Mouse (Mus musculus) right cerebral cortex, postnatal 25 days (tissue): ENCODE data around the gene Pnrc1.
"Not testable (repeated sequence)": the region's sequence is repeated elsewhere in the genome, so short reads cannot be mapped to it uniquely, and the experiment has no call there.

Experiments used
- DNase-seq: peaks from one replicate; pipeline ENCODE4 v3.0.0; 2022

Gene Pnrc1

DNA sequence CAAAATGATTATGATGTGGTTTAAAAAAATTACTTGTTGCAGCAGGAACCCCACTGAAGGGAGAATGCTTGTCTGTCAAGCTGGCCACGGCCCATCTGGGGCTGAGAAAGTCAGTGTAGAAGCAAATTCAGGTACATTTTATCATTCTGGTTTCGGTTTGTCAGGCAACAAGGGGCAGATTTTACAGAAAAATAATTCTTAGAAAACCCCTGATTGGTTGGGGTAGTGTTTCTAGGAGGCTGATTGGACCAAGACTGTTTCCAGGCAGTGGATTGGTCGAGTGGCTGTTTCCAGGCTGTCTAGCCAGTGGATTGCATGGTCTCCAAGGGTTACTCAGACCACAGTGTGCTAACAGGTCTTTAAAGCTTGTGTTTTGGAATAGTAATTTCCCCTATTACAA lies at the start of gene Pnrc1:
Gene Pnrc1 (minus strand): TSS at position 162 of the 400 bp plus-strand sequence.
- peak; percentile 9 for DNase-seq

DNA sequence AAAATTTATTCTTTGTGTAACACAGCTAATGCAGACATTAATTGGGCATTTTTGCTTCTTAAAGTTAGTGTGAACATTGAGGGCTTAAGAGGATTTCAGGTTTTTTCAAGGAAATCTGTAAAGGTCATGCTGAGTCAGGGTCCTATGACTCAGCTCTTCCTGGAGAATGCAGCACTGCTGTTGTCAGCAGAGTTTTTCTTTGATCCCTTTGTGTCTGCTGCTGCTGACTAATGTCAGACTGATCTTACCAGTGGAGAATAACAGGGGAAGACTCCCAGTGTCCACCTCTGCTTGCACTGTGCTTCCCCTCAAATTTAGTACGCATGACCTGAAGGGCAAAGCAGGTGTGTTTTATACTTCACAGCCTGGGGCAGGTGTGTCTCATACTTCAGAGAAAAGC lies 48.0 kb upstream of the Pnrc1 start:
- no peak for DNase-seq

DNA sequence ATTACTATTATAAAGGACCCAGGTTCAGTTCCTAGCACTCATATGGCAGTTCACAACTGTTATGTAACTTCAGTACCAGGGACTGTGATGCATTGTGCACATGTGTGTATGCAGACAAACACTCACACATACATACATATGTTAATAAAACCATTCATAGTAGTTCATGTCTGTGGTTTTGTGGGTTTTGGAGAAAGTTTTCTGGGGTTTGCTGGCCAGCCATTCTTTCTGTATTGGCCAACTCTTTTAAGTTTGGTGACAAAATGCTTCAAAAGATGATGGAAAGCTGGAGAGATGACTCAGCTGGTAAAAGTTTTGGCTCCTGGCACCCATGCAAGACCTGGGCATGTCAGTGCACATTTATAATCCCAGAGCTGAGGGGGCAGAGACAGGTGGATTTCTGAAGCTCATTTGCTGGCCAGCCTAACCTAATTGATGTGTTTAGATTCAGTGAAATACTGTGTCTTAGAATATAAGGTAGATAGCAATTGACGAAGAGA lies 43.0 kb upstream of the Pnrc1 start:
- DNase-seq: no peak

DNA sequence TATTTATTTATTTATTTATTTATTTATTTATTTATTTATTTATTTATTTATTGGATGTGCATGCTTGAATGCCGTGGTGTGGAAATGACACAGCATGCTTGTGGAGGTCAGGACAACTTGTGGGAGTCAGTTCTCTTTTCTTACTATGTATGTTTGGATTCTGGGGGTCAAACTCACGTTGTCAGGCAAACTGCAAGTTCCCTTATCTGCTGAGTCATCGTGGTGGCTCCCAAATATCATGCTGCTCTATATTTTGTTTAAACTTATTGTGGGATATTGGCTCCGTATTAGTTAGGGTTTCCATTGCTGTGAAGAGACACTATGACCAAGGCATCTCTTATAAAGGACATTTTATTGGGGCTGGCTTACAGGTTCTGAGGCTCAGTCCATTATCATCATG lies 41.2 kb upstream of the Pnrc1 start:
- no peak for DNase-seq

DNA sequence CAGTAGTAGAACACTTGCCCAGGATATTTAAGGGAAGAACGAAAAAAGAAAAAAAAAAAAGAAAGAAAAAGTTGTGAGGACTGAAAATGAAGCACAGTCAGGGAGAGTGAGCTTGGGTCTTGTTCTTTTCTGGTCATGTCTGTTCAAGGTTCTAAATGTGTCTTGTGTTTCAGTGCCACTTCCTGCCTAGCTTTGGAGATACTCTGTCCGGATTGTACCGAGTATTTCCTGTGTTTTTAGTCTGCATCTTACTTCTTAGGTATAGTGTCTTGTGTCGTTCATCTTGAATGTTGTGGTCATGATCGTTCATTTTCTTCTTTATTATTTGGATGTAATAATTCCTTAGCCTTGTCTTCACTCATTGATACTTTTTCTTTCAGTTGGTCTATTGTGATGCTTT lies 25.9 kb upstream of the Pnrc1 start:
- no peak for DNase-seq

DNA sequence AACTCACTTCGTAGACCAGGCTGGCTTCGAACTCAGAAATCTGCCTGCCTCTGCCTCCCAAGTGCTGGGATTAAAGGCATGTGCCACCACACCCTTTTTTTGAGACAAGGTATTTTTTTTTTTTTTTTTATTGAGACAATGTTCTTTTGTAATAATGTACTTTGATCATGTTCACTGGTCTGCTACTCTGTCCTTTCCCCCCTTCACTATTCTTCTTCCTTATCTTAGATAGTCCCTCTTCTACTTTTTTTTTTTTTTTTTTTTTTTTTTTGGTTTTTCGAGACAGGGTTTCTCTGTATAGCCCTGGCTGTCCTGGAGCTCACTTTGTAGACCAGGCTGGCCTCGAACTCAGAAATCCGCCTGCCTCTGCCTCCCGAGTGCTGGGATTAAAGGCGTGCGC lies 24.2 kb upstream of the Pnrc1 start:
- DNase-seq: not testable (repeated sequence)

DNA sequence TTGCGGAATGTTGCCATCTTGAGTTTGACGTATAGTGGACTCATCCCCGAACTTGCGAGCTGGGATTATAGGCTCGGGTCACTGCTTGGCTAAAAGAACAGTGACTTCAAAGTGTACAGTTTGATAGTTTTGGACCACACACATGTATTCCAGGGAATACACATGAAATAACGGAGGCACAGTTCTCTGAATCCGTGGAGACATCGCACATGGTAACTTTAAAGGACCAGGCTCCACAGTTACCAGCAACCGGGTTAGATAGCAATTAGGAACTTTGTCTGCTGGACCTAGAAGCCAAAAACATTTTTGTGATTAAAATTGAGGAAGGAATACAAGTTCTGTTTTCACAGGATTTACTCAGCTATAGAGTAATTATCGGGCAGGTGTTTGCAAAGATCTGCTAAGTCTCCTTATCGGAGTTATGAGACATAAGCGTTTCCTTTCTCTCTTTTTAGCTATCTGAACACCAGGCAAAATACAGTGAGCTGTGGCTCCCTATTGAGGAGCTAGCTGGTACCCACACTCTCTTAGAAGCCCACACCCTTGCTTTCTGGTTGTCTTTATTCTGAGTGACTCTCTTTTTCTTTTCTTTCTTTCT lies 21.0 kb upstream of the Pnrc1 start:
- no peak for DNase-seq

DNA sequence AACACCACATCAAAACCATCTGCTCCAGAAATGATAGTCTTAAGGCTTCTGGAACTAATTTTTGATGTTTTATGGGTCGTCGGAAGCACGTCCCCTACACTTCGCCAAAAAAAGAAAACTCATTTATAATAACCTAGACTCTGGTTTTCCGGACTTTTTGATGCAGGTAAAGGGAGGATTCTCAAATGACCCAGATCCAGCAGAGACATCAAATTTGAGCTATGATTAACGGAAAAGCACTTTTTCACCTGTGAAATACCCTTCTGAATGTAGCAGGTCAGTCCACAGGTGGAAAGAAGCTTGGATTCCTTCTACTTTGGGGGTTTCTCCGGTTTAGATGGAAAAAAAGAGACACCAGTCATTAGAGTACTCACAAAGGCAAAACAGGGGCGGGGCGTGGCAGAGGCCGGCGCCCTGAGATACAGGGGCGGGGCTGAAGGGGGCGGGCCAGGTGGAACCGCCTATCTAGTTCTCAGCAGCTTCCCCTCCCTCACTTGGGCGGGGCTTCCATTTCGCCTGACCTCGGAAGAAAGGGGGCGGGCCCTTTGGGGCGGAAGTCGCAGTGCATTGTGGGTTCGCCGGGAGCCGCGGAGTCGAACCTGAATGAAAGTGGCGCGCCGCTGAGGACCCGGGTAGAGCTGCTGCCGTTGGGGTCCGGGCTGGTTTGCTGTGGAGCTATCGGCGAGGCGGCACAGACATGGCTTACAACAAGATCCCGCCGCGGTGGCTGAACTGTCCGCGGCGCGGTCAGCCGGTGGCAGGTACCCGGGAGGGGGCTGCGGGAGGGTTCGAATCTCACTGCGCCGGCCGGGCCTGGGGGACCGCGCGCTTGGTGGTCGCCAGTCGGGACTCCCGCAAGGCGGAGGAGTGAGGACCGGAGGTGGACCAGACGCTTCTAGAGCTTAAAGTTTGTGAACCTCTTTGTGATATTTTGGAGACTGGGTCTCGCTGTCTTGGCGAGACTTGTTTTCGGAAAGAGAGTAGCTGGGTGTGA lies 20.1 kb upstream of the Pnrc1 start, which contains the start of gene Rngtt:
Gene Rngtt (plus strand): TSS at position 548 of the 994 bp plus-strand sequence.
- DNase-seq: peak; percentile 92

DNA sequence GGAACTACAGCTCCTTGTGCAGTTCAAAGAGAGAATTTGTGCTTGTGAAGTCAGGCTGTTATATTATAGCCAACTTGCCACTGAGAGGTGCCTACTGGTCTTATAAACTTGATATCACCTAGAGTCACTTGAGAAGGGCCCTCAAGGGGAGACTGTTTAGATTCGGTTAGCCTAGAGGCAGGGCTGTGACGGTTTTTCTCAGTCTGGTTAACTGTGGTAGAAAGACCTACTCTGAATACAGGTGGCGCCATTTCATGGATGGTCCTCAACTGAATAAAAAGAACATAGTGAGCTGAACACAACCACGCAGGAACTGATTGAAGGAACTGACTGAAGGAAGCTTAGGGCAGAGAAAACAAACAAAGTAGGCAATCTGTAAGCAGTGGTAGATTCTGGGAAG lies 17.2 kb upstream of the Pnrc1 start:
- no peak for DNase-seq

DNA sequence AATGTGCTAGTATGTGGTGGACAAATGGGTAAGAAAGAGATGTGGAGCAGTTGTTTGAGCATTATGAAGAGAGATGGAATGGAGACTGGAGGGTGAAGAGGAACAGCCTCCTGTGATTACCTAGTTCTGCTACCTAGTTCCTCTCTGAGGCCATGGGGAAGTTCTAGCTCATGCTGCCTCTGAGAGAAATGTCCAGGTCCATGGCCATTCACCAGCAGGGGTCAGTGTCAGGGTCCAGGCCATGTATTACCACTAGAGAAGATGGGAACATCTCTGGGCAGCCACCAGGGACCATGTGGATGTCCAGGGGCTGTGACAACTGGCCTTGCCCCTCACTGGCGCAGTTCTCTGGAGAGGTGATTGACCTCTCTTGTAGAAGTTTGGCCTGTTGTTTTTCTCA lies 13.1 kb upstream of the Pnrc1 start:
- DNase-seq: no peak

DNA sequence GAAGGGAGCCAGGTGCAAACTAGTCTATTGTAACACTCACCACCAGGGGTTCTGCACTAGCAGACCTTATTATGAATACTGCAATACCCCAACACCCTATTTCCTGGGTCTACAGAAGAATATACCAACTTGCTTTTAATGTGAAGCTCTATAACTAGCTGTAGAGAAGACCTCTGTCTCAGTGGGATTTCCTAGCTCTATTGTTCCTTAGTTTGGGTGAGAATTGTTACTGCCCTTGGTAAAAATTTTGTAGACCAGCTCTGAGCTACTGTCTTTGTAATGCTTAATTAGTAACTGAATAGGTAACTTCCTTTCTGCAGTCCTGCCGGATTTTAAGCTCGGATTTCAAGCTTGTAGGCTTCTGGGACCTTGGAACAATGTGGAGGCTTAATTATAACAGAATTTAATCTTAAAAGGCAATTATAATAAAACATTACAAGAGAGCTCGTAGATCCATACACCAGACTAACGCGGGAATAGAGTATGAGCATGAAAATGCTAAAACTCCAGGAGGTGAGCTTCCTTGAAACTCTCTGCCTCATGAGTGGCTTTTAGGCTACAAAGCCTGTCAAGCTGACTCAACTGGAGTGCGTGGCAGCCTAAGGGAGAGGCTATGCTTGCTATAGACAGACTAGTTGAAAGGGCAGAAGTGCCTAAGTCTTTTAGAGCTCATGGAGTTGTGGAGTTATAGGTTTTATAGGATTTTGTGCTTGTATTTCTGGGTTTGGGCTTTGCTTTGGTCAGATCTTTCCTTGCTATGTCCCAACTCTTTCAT lies 11.1 kb upstream of the Pnrc1 start:
- DNase-seq: not testable (repeated sequence)

DNA sequence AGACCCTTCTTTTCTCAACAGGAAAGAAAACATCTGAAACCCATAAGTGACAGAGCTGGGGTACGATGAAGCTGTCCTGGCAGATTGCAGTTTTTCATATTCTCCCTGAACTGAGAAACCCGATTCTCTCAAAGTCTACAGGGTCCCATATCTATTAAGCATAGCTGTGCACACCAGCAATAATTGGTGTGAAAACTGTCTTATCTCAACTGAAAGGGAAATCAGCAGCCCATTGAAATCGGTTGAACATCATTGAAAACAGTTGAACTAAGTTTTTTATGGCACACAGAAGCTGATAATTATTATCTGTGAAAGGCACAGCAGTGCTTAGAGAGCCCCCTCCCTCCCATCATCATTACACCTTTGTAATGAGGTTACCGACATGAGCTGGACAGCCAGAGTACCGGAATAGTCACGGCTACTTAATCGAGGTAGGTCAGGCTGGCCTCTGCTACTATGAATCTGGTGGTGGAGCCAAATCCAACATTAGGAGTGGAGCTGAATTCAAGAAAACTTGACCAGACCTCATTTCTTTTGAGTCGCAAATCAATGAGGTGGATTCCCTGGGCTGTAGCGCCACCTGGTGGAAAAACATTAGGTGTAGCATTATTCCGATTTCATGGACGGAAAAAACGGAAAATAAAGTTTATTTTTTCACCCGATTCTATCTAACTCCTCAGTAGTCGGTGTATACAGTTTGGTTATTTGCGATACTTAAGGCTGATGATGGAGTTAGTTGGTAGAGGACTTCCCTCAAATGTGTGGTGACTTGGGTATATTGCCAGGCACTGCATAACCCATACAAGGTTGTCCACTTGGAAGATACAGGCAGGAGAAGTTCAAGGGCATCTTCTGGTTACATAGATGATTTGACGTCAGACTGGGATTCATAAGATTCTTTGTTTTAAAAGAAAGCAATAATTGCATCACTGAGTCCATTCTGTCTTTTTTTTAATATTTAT lies 2.7 kb upstream of the Pnrc1 start:
- DNase-seq: peak; percentile 43

DNA sequence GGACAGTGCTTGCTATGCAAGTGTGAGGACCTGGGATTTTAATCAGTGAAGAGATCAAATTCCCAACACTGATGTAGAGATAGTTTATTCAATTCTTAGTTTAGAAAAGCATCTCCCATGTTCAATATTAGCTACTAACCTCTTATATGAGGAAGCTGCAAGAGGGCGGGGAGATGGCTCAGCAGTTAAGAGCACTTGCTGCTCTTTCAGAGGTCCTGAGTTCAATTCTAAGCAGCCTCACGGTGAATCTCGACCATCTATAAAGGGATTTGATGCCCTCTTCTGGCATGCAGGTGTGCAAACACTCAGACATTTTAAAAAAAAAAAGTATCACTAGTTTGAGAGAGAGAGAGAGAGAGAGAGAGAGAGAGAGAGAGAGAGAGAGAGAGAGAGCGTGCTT lies 915 bp upstream of the Pnrc1 start:
- no peak for DNase-seq

DNA sequence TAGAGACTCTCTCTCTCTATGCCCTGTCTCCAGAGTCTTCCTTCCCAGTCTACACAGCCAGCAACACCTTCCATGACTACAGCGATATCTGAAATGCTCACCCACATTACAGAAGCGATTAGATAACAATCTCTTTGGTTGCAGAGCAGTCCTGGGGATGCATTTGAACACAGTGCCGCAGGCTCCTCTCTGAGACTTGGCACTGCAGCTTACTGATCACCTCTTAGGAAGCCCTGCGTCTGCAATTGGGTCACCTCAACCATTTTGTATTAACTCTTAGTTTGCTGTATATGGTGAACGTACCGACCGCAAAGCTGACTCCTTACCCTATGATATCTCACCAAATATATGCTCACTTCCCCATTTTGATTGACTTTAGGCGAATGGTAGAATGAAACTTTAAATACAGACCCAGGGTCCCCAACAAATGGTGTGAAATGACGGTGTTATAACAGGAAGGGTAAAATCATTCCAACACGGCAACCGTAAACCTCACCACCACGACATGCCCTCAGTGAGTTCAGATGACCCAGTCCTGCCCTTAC lies 785 bp downstream of the Pnrc1 start:
- no peak for DNase-seq

DNA sequence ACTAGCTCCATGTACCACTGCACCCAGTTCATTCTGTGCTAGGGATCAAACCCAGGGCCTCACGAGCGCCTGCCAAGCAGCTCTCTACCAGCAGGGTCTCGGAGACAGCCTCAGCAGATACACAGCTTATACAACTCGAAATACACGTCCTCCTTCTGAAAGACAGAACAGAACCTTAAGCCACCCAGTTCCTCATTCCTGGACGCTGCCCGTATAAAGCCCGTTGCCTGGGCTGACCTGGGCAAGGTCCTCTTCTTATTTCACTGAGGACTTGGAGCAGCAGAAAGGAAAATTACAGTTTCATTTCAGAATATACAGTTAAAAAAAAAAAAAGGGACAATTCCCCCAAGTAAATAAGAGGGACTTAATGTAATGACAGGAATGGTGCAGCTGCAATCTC lies 4.5 kb downstream of the Pnrc1 start:
- no peak for DNase-seq

DNA sequence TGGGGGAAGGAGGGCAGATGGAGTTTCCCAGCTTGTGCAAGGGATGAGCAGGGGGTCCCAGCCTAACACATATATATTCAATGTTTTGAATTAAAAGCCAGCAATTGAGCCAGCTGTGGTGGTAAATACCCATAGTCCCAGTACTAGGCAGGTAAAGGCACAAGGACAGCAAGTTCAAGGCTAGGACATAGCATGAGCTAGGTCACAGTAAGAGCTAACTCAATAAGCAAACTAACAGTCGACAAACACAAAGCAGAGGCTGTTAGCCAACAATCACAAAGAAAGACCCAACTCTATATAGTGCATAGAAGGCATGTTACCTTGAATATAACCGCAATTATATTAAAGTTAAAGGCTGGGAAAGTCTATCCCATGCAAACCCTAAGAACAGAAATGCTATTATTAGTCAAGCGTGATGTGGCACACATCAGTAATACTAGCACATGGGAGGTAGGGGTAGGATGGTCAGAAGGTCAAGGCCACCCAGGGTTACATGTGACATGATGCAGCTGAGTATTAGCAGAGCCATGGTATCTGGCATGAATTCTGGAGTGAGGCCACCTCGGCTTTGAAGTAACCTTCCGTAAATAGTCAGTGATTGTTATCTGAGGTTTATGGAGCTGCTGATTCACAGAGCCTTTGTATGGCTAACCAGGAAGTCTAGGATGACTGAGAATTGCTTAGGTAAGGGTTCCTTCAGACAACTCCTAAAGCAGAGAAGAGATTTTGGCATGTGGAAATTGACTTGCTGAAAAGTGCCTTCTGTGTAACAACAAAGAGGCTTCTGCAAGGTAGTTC lies 5.7 kb downstream of the Pnrc1 start:
- no peak for DNase-seq

DNA sequence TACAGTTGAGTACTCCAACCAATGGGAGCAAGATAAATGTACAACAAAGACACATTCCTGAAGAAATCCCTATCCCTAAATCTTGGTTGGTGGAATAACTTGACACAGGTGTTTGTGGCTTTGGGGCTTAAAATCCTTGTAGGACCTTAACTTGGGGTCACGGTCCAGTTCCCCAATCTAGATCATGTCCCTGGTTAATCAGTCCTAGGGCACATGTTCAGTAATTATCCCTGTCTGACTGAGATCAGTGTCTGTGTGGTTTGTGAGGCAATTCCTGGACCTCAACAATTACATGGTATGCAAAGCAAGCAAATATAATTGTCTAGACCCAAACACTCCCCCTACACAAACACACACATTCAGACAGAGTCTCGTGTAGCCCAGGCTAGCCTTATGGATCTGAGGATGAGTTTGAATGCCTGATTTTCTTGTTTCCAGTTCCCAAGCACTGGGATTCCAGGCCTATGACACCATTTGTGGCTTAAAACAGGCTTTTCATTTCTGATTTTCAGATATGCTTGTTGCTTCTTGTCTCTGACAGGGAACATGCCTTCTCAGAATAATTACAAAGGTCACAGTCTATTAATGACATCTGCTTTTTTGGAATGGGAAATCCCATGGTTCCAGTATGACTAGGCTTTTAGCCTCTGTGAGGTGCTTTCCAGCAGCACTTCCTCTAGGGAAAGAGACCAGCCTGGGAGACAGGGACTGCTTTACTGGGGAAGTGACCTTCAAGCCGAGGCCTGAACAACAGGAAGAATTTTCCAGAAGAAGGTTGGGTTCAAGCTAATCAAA lies 7.9 kb downstream of the Pnrc1 start:
- no peak for DNase-seq

DNA sequence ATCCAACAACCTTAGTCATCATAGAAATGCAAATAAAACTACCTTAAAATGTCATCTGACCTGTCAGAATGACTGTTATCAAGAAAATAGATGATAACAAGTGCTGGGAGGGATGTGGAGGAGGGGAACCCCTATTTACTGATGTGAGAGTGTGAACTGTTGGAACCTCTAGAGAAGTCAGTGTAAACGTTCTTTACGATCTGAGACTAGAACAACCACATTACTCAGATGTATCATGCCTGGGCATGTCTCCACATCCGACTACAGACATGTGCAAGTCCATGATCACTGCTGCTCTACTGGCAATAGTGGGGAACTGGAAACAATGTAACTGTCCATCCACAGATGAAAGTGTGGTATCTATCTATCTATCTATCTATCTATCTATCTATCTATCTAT lies 16.5 kb downstream of the Pnrc1 start:
- no peak for DNase-seq

DNA sequence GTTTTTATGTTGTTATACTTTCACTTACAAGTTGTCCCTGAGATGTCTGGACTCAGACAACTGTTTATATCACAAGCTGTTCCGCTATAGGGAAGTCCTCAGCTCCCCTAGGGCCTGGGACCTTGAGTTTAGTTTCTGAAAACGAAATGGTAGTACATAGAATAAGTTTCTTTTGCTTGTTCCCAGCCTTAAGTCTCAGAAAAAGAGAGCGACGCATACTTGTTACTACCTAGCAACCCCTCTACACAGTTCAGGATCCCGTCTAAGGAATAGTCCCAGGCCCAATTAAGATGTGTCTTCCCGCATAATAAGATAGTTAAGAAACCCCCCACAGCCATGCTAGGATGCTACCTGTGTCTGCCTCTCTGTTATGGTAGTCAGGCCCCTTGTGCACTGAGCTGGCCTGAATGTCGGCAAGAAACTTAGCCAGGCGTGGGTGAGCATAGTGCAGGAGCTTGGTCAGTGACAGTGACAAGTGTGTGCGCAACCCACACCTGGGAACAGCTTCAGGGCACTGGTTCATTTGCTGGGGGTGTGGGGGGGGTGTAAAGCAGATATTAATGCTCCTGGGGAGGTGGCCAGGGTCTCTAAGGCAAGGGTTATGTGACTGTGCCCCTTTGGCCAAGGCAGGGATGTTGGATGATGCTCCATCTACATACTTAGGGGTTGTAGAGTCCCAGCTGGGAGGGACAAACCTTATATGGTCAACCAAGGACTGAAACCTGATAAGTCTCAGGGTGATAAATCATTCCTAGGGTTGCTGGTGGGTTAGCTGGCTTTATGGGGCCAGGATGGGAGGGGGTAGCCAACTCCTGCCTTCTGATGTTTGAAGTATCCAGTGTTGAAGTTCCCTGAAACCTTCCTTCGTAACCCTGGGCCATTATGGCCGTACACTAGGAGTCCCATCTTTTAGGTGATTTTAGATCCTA lies 19.3 kb downstream of the Pnrc1 start:
- DNase-seq: no peak
